Mouse (Mus musculus): ENCODE measurements around the gene Pcnx4. TPM values are rescaled to one million over a fixed set of nuclear protein-coding genes. Genes with fewer than 3 reads are reported as not detected.
"Not testable (repeated sequence)": the region's sequence is repeated elsewhere in the genome, so short reads cannot be mapped to it uniquely, and the experiment has no call there.

Gene Pcnx4
- polyA plus RNA-seq, 1 experiment from 2014 or later = 12.3 TPM

DNA sequence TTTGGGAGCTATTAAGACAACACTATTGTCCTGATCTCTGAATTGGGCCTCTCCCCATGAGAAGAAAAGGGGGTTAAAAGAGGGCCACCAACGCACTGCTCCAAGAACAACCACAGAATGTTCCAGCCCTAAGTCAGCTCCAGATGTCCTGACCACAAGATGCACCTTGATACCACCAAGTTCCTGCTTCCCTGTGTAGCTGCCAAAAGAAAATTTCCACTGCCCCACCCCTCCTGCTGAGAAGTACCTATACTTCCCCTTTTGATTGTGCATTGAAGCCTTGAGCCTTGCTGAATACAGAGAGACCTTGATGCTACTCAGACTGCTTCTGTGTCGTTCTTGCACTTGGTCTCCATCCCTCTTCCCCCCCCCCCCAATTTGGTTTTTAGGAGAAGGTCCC, 62.5 kb downstream of the Pcnx4 start:
- not testable (repeated sequence) for H3K9ac ChIP-seq; H3K4me2 ChIP-seq (replicated peaks); H3K4me3 ChIP-seq (replicated peaks); H3K36me3 ChIP-seq; H3K27me3 ChIP-seq; H3K27ac ChIP-seq (replicated peaks); H3K4me1 ChIP-seq; ATAC-seq (ENCODE audit: insufficient number of reproducible peaks, low FRiP score, low TSS enrichment, low read depth); H3K9me3 ChIP-seq (replicated peaks)
- 85% methylated on average over 2 of the region's 2 CpGs for WGBS

DNA sequence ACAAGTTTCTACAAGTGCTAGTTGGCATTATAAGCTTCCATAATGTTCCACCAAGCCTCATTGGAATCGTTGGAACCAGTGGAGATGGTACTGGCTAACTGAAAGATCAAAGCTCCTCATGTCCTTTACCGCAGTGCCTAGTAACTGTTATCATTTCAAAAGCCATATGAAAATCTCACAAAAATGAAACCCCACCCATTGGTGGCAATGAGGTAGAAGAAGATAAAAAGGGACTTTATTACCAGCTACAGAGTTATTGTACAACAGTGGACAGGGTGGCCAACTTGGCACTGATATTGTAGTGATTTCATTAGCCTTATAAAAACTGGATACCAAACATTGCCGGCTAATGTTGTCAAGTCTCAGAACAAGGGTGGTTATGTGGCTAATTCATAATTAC, 75.9 kb downstream of the Pcnx4 start:
- Histone ChIP-seq H3K4me1 (no peaks in the 10 kb centered on the region), H3K4me2 (replicated peaks) (no peak overlapping the region), H3K36me3 (no peaks in the 10 kb centered on the region), H3K27ac (replicated peaks) (no peak overlapping the region), H3K27me3 (no peaks in the 10 kb centered on the region), H3K4me3 (replicated peaks) (no peak overlapping the region), H3K9me3 (replicated peaks) (no peaks in the 10 kb centered on the region), H3K9ac (no peak overlapping the region)
- WGBS = 87% methylated on average over 3 of the region's 3 CpGs
- ATAC-seq (ENCODE audit: insufficient number of reproducible peaks, low FRiP score, low TSS enrichment, low read depth) = no peak

DNA sequence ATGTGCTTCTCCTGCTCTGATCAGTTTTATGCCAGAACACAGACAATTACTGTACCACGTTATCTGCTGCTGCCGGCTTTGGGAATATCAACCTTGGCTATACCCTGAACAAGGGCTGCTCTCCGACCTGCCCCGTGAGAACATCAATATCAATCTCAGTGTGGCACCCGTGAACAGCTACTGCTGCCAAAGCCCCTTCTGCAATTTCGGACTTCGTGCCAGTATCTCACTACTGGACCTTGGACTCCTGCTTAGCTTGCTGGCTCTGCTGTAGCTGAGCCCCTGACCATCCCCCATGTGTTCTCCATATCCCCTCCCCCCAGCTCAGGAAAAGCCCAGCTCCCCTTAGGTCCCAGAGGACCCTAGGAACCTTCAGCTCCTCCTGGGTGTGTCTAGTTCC, 84.7 kb downstream of the Pcnx4 start:
- no peaks in the 10 kb centered on the region for H3K36me3 ChIP-seq
- no peak overlapping the region for H3K4me3 ChIP-seq (replicated peaks)
- no peak overlapping the region for H3K27ac ChIP-seq (replicated peaks)
- H3K9me3 ChIP-seq (replicated peaks) = no peaks in the 10 kb centered on the region
- H3K27me3 ChIP-seq = no peaks in the 10 kb centered on the region
- no peak for ATAC-seq (ENCODE audit: insufficient number of reproducible peaks, low FRiP score, low TSS enrichment, low read depth)
- H3K9ac ChIP-seq = no peak overlapping the region
- H3K4me2 ChIP-seq (replicated peaks) = no peak overlapping the region
- H3K4me1 ChIP-seq = no peaks in the 10 kb centered on the region
- 91% methylated on average over 7 of the region's 7 CpGs for WGBS

DNA sequence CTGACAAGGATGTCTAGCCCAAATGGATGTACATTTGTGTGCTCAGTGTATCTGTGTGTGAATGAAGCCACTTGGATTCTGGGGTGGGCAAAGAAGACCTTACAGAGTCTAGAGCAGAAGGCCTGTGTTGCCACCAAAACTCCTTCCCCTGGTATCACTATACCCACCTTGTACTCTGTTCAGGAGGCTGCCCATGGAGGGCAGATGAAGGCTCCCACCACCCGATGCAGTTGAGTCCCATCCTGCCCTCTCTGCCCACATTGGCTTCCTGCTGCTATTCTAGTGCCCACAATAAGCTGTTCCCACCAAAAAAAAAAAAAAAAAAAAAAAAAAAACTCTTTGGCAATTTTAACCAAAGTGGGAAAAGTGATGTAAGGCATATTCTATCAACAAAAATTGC, 85.3 kb downstream of the Pcnx4 start:
- H3K27ac ChIP-seq (replicated peaks) = no peak overlapping the region
- no peak overlapping the region for H3K4me3 ChIP-seq (replicated peaks)
- no peak overlapping the region for H3K4me2 ChIP-seq (replicated peaks)
- no peaks in the 10 kb centered on the region for H3K9me3 ChIP-seq (replicated peaks)
- H3K9ac ChIP-seq = no peak overlapping the region
- 92% methylated on average over 1 of the region's 1 CpGs for WGBS
- H3K27me3 ChIP-seq = no peaks in the 10 kb centered on the region
- no peaks in the 10 kb centered on the region for H3K36me3 ChIP-seq
- ATAC-seq (ENCODE audit: insufficient number of reproducible peaks, low FRiP score, low TSS enrichment, low read depth) = no peak
- no peaks in the 10 kb centered on the region for H3K4me1 ChIP-seq

DNA sequence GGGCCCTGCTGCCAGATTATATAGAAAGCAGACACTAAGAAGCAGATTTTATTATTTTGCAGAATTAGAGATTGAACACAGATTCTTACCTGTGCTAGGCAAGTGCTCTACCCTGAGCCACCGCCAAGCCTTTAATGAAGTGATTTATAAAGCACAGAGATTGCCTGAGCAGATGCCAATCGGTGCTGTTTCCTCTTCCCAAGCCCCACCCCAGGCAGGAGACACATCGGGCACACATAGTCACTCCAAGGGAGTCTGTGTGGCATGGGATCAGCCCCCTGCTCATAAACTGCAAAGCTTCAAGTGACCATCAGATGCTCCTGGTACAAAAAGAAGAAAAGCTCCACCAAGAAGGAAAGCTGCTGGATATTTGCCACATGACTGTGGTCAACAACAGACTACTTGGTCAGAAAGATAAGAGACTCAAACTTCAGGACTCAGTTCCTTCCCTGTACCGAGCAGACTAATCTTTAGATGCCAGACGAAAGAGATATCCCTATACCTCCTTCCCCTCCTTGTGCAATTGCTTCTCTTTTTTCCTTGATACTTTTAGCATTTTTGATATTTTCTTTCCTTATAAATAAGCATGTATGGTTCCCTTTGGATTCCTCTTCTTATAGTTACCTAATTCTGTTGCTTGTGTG, 86.8 kb downstream of the Pcnx4 start:
- 67% methylated on average over 5 of the region's 5 CpGs for WGBS
- no peaks in the 10 kb centered on the region for H3K9me3 ChIP-seq (replicated peaks)
- no peak overlapping the region for H3K27ac ChIP-seq (replicated peaks)
- no peak for ATAC-seq (ENCODE audit: insufficient number of reproducible peaks, low FRiP score, low TSS enrichment, low read depth)
- no peak overlapping the region for H3K9ac ChIP-seq
- H3K36me3 ChIP-seq = no peaks in the 10 kb centered on the region
- no peaks in the 10 kb centered on the region for H3K27me3 ChIP-seq
- H3K4me1 ChIP-seq = no peaks in the 10 kb centered on the region
- no peak overlapping the region for H3K4me2 ChIP-seq (replicated peaks)
- no peak overlapping the region for H3K4me3 ChIP-seq (replicated peaks)

DNA sequence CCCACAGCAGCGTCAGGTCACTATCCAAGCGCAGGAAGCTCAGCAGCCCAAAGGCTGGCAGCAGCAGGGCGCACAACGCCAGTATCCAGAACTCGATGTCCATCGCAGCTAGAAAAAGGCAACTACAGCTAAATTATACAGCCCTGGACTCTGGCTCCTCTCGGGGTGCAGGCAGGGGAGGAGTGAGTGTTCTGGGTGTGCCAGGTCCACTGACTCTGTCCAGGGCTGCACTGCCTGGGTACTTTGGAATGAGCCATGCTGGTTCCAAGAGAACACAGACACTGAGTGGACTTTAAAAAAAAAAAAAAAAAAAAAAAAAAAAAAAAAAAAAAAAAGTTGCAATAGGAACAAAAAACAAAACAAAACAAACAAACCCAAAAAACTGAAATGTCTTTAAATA, 92.6 kb downstream of the Pcnx4 start:
- no peak overlapping the region for H3K4me2 ChIP-seq (replicated peaks)
- no peak for ATAC-seq (ENCODE audit: insufficient number of reproducible peaks, low FRiP score, low TSS enrichment, low read depth)
- H3K27me3 ChIP-seq = no peaks in the 10 kb centered on the region
- 88% methylated on average over 7 of the region's 7 CpGs for WGBS
- H3K36me3 ChIP-seq = no peaks in the 10 kb centered on the region
- H3K27ac ChIP-seq (replicated peaks) = no peak overlapping the region
- no peaks in the 10 kb centered on the region for H3K9me3 ChIP-seq (replicated peaks)
- H3K4me3 ChIP-seq (replicated peaks) = no peak overlapping the region
- no peaks in the 10 kb centered on the region for H3K4me1 ChIP-seq
- H3K9ac ChIP-seq = no peak overlapping the region

Other genes starting within 250 kb of the Pcnx4 start
- gene Rtn1, start 127.3 kb upstream of the Pcnx4 start, polyA plus RNA-seq (2015; fragmentation: Nextera tagmentation; extraction: Ambion mirVana) = 28.8 and 41.5 TPM in 2 replicates
- gene Lrrc9, start 94.5 kb upstream of the Pcnx4 start, polyA plus RNA-seq (2015; fragmentation: Nextera tagmentation; extraction: Ambion mirVana) = 0.48 and 0.54 TPM in 2 replicates
- not detected in 2 replicates for gene Gm4756, start 113.3 kb downstream of the Pcnx4 start, polyA plus RNA-seq (2015; fragmentation: Nextera tagmentation; extraction: Ambion mirVana)
- gene Dhrs7, start 128.5 kb downstream of the Pcnx4 start, polyA plus RNA-seq (2015; fragmentation: Nextera tagmentation; extraction: Ambion mirVana) = 47.2 and 50.4 TPM in 2 replicates
- 55.4 and 55.6 TPM in 2 replicates for gene Ppm1a, start 221.1 kb downstream of the Pcnx4 start, polyA plus RNA-seq (2015; fragmentation: Nextera tagmentation; extraction: Ambion mirVana)